Mouse (Mus musculus): ENCODE data around the gene Cox4i2. TPM values are rescaled to one million over a fixed set of nuclear protein-coding genes. Genes with fewer than 3 reads are reported as not detected.

Gene Cox4i2
- total RNA-seq, 2 experiments from 2014 or later, result 1.7 to 2.7 TPM

GRCm38 (mm10) chr2:152771571-152771970 is 17.6 kb downstream of the Cox4i2 start:
- DNase-seq, result no peak

- DNase-seq, result no peak
Observed at GRCm38 (mm10) chr2:152772231-152772630, 18.3 kb downstream of the Cox4i2 start.

GRCm38 (mm10) chr2:152775357-152775756 is 21.4 kb downstream of the Cox4i2 start:
- no peak for DNase-seq

DNA sequence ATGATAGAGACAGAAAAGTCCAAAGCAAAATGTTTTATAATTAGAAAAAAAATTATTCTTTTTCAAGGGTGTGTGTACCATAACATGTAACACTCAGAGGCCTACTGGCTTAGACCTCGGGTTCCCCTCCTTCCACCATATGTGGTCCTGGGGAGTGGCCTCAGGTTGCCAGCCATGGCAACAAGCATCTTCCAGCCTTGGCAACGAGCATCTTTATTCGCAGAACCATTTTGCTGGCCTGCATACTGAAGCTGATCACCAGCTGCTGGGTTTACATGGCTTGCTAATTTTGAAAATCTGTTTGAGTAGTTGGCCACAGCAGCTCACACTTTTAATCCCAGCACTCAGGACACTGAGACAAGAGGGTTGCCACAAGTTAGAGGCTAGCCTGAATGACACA is 22.0 kb downstream of the Cox4i2 start:
- DNase-seq, result no peak

- peak; percentile 66 to 79 for DNase-seq
Observed at GRCm38 (mm10) chr2:152776435-152776834, 22.5 kb downstream of the Cox4i2 start.

DNA sequence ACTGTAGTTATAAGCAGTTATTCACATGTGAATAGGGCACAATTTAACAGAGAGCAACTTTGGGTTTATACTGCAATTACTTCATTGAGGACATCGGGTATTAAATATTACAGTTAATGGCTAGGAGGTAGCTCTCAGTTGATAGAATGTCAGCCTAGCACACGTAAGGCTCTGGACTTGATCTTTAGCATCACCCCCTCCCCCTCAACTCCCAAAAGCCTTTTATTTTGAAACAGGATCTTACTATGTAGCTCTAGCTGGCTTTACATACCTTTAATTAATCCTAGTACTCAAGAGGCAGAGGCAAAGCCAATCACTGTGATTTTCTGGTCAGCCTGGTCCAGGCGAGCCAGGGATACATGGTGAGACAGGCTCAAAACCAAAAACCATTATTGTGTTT is 23.1 kb downstream of the Cox4i2 start:
- DNase-seq, result no peak

GRCm38 (mm10) chr2:152780466-152780865 is 26.5 kb downstream of the Cox4i2 start:
- no peak for DNase-seq

GRCm38 (mm10) chr2:152781031-152781711 is 27.2 kb downstream of the Cox4i2 start:
- DNase-seq, result no peak

- no peak for DNase-seq
Observed at GRCm38 (mm10) chr2:152782656-152783055, 28.7 kb downstream of the Cox4i2 start.

DNA sequence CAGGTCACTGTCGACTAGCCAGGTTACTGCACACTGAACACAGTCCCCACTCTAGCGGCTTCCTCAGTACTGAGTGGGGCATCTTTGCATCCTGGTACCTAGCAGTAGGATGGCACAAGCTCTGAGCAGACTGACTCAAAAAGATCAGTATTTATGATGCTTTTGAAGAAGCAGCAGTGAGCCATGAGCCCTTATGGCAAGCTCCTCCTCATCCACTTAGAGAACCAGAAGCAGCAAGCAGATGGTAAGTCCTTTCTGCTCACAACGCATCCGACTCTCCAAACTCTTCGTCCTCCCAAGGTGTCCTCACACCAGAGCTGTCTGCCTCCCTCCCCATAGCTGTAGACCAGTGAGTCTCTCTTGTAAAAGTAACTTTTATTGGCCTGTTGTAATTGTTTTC is 29.3 kb downstream of the Cox4i2 start:
- no peak for DNase-seq

DNA sequence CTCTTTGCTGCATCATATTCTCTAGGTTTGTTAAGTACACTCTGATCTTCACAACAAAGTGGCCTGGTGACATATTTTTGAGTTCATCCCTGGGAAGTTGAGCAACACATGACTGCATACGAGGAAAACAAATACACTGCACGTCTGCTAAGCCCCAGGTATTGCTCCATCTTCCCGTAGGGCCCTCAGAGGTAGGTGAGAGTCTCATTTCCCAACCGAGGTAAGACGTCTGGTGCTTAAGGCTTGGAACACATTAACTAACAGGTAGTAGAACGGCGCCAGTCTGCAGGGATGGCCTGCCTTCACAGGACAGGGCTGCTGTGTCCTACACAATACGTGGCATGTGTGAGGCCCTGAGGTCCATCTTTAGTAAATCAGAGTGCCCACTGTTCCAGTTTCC is 30.7 kb downstream of the Cox4i2 start:
- DNase-seq, result no peak

DNA sequence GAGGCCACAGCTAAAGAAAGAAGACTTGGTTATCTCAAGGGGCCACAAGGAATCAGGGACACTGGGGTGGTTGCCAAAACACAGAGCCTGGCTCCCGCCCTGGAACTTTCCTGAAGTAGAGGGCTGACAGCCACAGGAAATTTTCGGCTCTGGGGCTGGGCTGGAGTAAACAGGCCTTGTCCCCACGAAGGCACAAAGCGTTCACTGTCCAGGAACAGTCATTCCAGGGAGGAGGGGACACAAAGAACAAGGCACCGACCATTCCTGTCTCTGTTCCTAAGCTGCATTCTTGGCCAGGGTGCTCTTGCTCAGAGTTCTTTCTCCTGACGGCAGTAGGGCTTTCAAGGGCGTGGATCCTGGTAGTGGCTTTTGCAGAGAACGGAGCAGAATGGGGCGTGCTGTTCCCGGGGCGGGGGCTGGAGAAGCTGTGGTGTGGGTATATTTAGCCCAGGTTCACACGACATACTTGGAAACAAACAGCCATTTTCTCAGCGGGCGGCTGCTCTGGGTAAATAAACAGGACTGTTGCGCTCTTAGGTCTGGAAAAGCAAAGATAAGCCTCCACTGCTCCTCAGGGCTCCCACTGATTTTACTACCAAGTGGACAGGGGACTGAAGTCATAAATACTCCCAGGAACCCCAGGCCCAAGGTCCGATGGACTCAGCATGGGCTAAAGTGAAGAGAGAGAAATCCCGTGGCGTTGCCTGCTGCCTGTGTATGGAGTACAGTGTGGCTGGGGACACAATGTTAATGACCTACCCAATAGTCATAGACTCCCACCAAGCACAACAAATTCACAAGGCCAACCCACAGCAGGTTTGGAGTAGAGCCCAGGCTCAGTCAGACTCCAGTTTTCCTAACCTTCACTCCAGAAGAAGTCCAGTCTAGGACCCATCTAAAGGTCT is 31.7 kb downstream of the Cox4i2 start:
- DNase-seq, result peak; percentile 86 to 88

DNA sequence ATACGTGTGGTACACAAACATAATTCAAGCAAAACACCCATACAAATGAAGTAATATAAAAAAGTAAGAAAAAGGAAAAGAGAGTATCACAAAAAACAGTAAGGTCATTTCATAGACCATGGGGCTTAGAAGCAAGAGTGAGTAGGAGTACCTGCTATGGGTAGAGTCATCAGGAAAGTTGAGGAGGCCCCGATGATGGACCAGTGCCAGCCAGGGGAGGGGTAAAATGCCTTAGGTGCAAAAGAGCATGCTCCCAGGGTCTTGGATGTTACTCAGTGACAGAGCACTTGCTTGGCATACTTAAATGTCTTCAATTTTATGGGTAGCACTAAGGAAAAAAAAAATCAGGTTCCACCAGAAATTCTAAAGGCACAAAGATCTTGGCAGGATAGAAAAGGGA is 33.2 kb downstream of the Cox4i2 start:
- DNase-seq, result no peak

DNA sequence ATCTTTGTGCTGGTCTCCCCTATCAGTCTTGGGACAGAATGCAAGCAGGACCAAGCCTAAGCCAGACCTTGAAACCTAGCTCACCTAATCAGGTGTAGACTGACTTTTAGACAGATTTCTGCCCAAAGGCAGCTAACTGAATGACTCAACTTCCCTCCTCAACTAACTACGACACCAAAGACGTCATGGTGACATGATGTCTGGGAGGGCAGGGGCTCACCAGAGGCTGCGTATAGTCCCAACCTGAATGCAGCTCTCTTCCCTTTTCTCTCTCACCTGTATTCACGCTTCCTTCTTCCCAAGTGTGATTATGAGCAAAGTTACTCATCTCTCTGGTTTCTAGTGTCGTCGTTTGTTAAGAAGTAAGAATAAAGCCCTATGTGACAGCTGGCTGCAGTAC is 33.6 kb downstream of the Cox4i2 start:
- no peak for DNase-seq

DNA sequence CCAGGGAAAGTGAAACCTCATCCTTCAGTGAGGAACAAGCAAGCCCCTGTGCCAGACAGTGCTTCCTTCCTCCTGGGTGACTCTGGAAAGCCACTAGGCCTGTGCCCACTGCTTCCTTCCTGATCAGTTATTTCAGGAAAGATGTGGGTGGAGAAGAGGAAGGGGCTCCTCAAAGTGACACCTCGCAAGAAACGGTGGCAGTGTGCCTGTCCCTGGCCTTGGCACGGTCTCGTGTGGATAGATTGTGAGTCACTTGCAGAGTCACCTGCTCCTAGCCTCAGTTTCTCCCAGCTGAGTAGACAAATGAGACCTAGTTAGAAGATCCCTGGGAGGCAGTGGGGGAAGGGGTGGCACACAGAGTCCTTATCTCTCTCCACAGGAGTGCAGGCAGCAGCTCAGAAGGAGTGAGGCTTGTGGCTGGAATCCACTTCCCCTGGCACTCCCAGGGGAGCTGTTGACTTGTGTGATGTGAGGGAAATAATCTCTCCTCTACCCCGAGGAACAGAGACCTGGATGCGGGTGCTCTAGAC is 35.0 kb downstream of the Cox4i2 start:
- no peak for DNase-seq

DNA sequence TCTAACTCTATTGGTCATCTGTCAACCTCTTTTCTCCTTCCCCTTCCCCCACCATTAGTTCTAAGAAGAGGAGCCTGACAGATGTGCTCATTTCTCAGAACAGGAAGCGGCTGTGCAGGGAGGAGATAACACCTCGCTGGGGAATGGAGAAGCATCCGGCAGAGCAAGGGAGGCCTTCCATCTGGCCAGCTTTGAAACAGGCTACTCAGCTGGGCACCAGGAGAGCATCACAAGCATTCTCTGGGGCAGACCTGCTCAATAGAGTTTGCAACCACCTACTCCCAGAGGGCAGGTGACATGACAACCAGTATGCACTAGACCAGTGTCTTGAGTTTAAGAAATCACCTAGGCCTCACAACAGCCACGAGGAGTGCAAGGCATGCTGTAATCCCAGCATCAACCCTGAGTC is 35.6 kb downstream of the Cox4i2 start:
- no peak for DNase-seq

- no peak for DNase-seq
Observed at GRCm38 (mm10) chr2:152792461-152792860, 38.5 kb downstream of the Cox4i2 start.

GRCm38 (mm10) chr2:152793381-152793780 is 39.4 kb downstream of the Cox4i2 start:
- DNase-seq, result no peak

DNA sequence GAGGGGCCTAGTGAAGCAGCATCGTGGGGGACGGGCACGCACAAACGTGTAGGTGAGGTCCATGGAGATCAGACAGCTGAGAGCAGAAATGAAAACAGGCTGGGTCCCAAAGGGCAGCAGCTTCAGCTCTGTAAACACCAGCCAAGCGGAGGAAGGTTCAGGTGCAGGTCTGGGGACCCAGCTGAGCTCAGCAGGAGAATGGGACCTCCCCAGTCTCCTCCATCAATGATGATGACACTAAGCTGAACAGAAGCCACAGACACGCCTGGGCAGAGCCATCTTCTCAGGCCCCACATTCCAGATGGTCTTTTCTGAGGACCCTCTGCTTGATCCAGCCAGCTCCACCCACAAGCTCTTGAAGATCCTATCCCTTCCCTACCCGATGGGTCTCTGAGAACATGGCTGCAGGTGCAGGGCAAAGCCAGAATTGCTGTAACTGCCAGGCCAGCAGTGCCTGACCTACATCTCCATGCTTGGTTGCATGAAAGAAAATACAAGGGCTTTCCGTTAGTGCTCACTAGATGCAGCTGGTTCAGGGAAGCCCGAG is 40.4 kb downstream of the Cox4i2 start:
- DNase-seq, result no peak

DNA sequence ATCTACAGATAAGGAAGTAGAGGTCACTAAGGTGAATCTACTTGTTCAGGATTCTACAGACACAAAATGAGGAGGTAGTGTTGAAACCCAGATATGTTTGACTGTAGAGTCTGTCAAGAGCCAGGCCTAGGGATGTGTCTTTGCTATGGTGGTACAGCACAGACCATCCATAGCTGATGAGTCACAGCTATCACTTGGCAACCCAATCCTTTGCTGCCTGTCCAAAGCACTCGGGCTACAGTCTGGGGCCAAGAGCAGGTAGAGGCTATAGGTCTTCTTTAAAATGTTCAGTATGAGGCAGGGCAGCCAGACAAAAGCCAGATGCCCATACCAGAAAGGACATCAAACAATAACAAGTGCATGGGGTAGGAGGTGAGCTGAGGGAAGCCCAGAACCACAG is 43.6 kb downstream of the Cox4i2 start:
- DNase-seq, result no peak

DNA sequence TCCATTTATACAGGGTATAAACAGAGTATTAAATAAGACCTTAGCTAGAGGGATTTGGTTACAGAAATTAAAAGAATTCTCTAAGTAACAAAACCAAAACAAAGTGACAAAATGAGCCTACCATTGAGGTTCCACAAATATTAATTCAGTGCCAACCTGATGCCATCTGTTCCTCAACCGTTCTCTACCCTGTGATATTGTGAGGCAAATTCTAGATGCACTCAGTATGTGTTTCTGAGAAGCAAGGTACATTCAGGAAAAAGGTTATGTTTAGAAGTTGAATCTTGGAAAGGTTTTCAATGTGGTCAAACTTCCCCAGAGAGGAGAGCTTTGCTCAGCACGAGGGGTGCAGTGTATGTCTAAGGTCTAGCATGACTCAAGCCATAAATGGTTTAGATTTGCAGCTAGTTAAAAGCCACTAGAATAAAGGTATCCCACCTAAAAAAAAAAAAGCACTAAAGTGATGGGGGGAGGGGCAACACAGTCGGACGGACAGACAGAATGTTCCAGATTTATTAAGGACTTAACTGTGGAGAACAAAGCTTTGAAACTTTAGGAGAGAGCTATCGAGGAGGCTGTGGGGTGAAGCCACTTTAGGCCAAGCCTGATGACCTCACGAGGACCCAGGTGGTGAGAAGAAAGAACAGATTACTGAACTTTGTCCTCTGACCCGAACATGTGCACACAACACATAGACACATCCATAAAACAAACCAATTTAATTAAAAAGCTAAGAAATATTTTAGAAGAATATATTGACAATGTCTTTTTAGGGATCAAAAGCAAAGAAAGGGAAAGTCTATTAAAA is 46.2 kb downstream of the Cox4i2 start:
- no peak for DNase-seq

DNA sequence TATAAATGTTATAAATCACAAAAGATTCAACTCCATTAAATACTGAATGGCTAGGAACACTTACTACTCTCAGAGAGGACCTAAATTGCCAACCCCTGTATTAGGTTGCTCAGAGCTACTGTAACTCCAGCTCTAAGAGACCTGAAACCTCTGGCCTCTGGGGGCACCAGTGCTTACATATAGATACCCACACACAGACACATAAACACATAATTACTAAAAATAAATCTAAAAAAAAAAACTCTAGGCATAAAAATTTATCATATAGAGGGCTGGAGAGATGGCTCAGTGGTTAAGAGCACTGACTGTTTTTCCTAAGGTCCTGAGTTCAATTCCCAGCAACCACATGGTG is 46.8 kb downstream of the Cox4i2 start:
- no peak for DNase-seq

GRCm38 (mm10) chr2:152802303-152802702 is 48.3 kb downstream of the Cox4i2 start:
- DNase-seq, result no peak

Measured in layer of hippocampus, postnatal 36 days (tissue).